Mouse (Mus musculus) kidney, embryonic 15.5 days (tissue): ENCODE data around the gene Cnot4. TPM values are rescaled to one million over a fixed set of nuclear protein-coding genes. Genes with fewer than 3 reads are reported as not detected.
"Not testable (repeated sequence)": the region's sequence is repeated elsewhere in the genome, so short reads cannot be mapped to it uniquely, and the experiment has no call there.

Source experiments
- ATAC-seq: fragments of 200-750 bp; cut with Nextera tagmentation; replicated peaks from 2 replicates; pipeline ENCODE4 v1.8.0; 2017; ENCODE audit warnings: moderate TSS enrichment; ENCODE audit not compliant: low FRiP score
- H3K27ac ChIP-seq: fragments of 300-500 bp; sonication (generic); 2 replicates; pipeline ENCODE4 v1.5.1; 2015; ENCODE audit warnings: mild to moderate bottlenecking, inconsistent platforms
- H3K27me3 ChIP-seq: fragments of 300-500 bp; sonication (generic); 2 replicates; pipeline ENCODE4 v1.6.1; 2015; ENCODE audit warnings: inconsistent platforms
- H3K36me3 ChIP-seq: fragments of 300-500 bp; sonication (generic); 2 replicates; pipeline ENCODE4 v1.6.1; 2015; ENCODE audit warnings: inconsistent platforms
- H3K4me1 ChIP-seq: fragments of 300-500 bp; sonication (generic); 2 replicates; pipeline ENCODE4 v1.6.1; 2015; ENCODE audit warnings: inconsistent platforms
- H3K4me2 ChIP-seq: fragments of 300-500 bp; sonication (generic); 2 replicates; pipeline ENCODE4 v1.6.1; 2015; ENCODE audit warnings: moderate library complexity, mild to moderate bottlenecking, inconsistent platforms
- H3K4me3 ChIP-seq: fragments of 300-500 bp; sonication (generic); replicated peaks from 2 replicates; pipeline ENCODE4 v1.5.1; 2015; ENCODE audit warnings: mild to moderate bottlenecking, inconsistent platforms
- H3K9ac ChIP-seq: fragments of 300-500 bp; sonication (generic); 2 replicates; pipeline ENCODE4 v1.6.1; 2015; ENCODE audit warnings: mild to moderate bottlenecking, inconsistent platforms
- H3K9me3 ChIP-seq: fragments of 300-500 bp; sonication (generic); replicated peaks from 2 replicates; pipeline ENCODE4 v1.6.1; 2016; ENCODE audit warnings: inconsistent platforms
- WGBS: fragments of 180-500 bp; shearing (Covaris S2); methylation state at CpG from one replicate; pipeline ENCODE4 v1.1.7; 2015; ENCODE audit warnings: mixed read lengths; 5-methylcytosine and 5-hydroxymethylcytosine counted together
- polyA plus RNA-seq: library from polyadenylated mRNA; unstranded; fragments of >200 nt; fragmentation: Nextera tagmentation; extraction: Ambion mirVana; gene quantifications from 2 replicates; pipeline ENCODE4 v1.2.1, GENCODE M21; 2015

Cnot4 gene
- polyA plus RNA-seq, result 26.1 and 28.2 TPM in 2 replicates

GRCm38 (mm10) chr6:35133579-35134488, at the start of gene Cnot4:
Gene Cnot4 (minus strand): TSS chr6:35133724.
- under 1% methylated on average over 55 of the region's 55 CpGs for WGBS
- Histone ChIP-seq H3K27me3 (no peaks in the 10 kb centered on the region), H3K4me3 (peak within 1 kb of the TSS; percentile 72), H3K9me3 (no peaks in the 10 kb centered on the region), H3K36me3 (no peaks in the 10 kb centered on the region), H3K4me2 (peak within 1 kb of the TSS; percentile 93), H3K4me1 (peaks cover 25% of the 10 kb centered on the region), H3K9ac (peak within 1 kb of the TSS; percentile 81), H3K27ac (peak within 1 kb of the TSS; percentile 91)
- ATAC-seq, result peak; percentile 99

GRCm38 (mm10) chr6:35179299-35179698, 45.8 kb upstream of the Cnot4 start:
- H3K27me3 ChIP-seq, H3K4me2 ChIP-seq, H3K9me3 ChIP-seq, H3K4me3 ChIP-seq, H3K9ac ChIP-seq, H3K4me1 ChIP-seq, H3K36me3 ChIP-seq, H3K27ac ChIP-seq, ATAC-seq: not testable (repeated sequence)
- 97% methylated on average over 3 of the region's 3 CpGs for WGBS

- H3K27me3 ChIP-seq, result no peaks in the 10 kb centered on the region
- H3K4me2 ChIP-seq, result peak overlapping the region; percentile 86
- H3K9me3 ChIP-seq, result no peaks in the 10 kb centered on the region
- no peaks in the 10 kb centered on the region for H3K36me3 ChIP-seq
- H3K4me3 ChIP-seq, result peak overlapping the region; percentile 90
- 0 out of 2 replicates have a peak, but pooled peaks cover 4% of the 10 kb centered on the region for H3K4me1 ChIP-seq
- ATAC-seq, result peak; percentile 72; the same call in 1 of the 2 replicates
- under 1% methylated on average over 69 of the region's 69 CpGs for WGBS
- peak overlapping the region; percentile 94 for H3K9ac ChIP-seq
- H3K27ac ChIP-seq, result peak overlapping the region; percentile 97
Measured at GRCm38 (mm10) chr6:35177650-35178272, 44.2 kb upstream of the Cnot4 start.

- Histone ChIP-seq H3K36me3 (no peaks in the 10 kb centered on the region), H3K4me3 (peak within 1 kb of the TSS; percentile 90), H3K4me2 (peak within 1 kb of the TSS; percentile 86), H3K4me1 (0 out of 2 replicates have a peak, but pooled peaks cover 4% of the 10 kb centered on the region), H3K9ac (peak within 1 kb of the TSS; percentile 94), H3K27ac (peak within 1 kb of the TSS; percentile 97), H3K27me3 (no peaks in the 10 kb centered on the region), H3K9me3 (no peaks in the 10 kb centered on the region)
- peak; percentile 95 for ATAC-seq
- WGBS, result 3% methylated on average over 34 of the region's 34 CpGs
Measured at GRCm38 (mm10) chr6:35176979-35177649, 43.6 kb upstream of the Cnot4 start, which contains the start of gene Nup205. Gene Nup205 (plus strand): TSS chr6:35177421.

GRCm38 (mm10) chr6:35173181-35173580, 39.7 kb upstream of the Cnot4 start:
- no peaks in the 10 kb centered on the region for H3K36me3 ChIP-seq
- no peaks in the 10 kb centered on the region for H3K27me3 ChIP-seq
- H3K27ac ChIP-seq, result no peak overlapping the region
- H3K4me2 ChIP-seq, result no peak overlapping the region
- no peak overlapping the region for H3K4me3 ChIP-seq
- H3K9ac ChIP-seq, result no peak overlapping the region
- 80% methylated on average over 4 of the region's 4 CpGs for WGBS
- H3K4me1 ChIP-seq, result no peaks in the 10 kb centered on the region
- no peak for ATAC-seq
- H3K9me3 ChIP-seq, result no peaks in the 10 kb centered on the region

- ATAC-seq, H3K9ac ChIP-seq, H3K27me3 ChIP-seq, H3K4me3 ChIP-seq, H3K4me2 ChIP-seq, H3K36me3 ChIP-seq, H3K9me3 ChIP-seq, H3K27ac ChIP-seq, H3K4me1 ChIP-seq: not testable (repeated sequence)
- 67% methylated on average over 3 of the region's 3 CpGs for WGBS
Measured at GRCm38 (mm10) chr6:35172028-35172427, 38.5 kb upstream of the Cnot4 start.

GRCm38 (mm10) chr6:35169250-35169649, 35.7 kb upstream of the Cnot4 start:
- H3K9me3 ChIP-seq, result no peaks in the 10 kb centered on the region
- H3K4me3 ChIP-seq, result no peak overlapping the region
- ATAC-seq, result no peak
- H3K27me3 ChIP-seq, result no peaks in the 10 kb centered on the region
- 78% methylated on average over 4 of the region's 4 CpGs for WGBS
- H3K27ac ChIP-seq, result no peak overlapping the region
- H3K36me3 ChIP-seq, result no peaks in the 10 kb centered on the region
- no peak overlapping the region for H3K9ac ChIP-seq
- H3K4me2 ChIP-seq, result no peak overlapping the region
- no peaks in the 10 kb centered on the region for H3K4me1 ChIP-seq

- Histone ChIP-seq H3K4me1 (no peaks in the 10 kb centered on the region), H3K27me3 (no peaks in the 10 kb centered on the region), H3K9me3 (no peaks in the 10 kb centered on the region), H3K27ac (no peak overlapping the region), H3K9ac (no peak overlapping the region), H3K4me3 (no peak overlapping the region), H3K36me3 (no peaks in the 10 kb centered on the region), H3K4me2 (no peak overlapping the region)
- no peak for ATAC-seq
Measured at GRCm38 (mm10) chr6:35154540-35154939, 21.0 kb upstream of the Cnot4 start.

- whole genome bisulfite sequencing, result 84% methylated on average over 3 of the region's 3 CpGs
- Histone ChIP-seq H3K4me3 (no peak overlapping the region), H3K9ac (no peak overlapping the region), H3K27me3 (no peaks in the 10 kb centered on the region), H3K36me3 (no peaks in the 10 kb centered on the region), H3K4me1 (no peaks in the 10 kb centered on the region), H3K4me2 (no peak overlapping the region), H3K27ac (no peak overlapping the region), H3K9me3 (peaks cover 3% of the 10 kb centered on the region)
- no peak for ATAC-seq
Measured at GRCm38 (mm10) chr6:35147726-35148422, 14.3 kb upstream of the Cnot4 start.

- Histone ChIP-seq H3K27me3 (no peaks in the 10 kb centered on the region), H3K36me3 (no peaks in the 10 kb centered on the region), H3K27ac (no peak overlapping the region), H3K9ac (no peak overlapping the region), H3K4me2 (no peak overlapping the region), H3K9me3 (peaks cover 3% of the 10 kb centered on the region), H3K4me3 (no peak overlapping the region), H3K4me1 (no peaks in the 10 kb centered on the region)
- no peak for ATAC-seq
- 79% methylated on average over 2 of the region's 2 CpGs for WGBS
Measured at GRCm38 (mm10) chr6:35145569-35145968, 12.0 kb upstream of the Cnot4 start.

GRCm38 (mm10) chr6:35140351-35140750, 6.8 kb upstream of the Cnot4 start:
- Histone ChIP-seq H3K27me3 (no peaks in the 10 kb centered on the region), H3K4me1 (no peaks in the 10 kb centered on the region), H3K4me2 (no peak overlapping the region), H3K36me3 (no peaks in the 10 kb centered on the region), H3K4me3 (no peak overlapping the region), H3K9me3 (no peaks in the 10 kb centered on the region), H3K27ac (no peak overlapping the region), H3K9ac (no peak overlapping the region)
- 84% methylated on average over 1 of the region's 1 CpGs for WGBS
- ATAC-seq, result no peak
